Mouse (Mus musculus) T-cell, adult 2 months (primary cell): ENCODE measurements around the gene Tgfbr2.
"Not testable (repeated sequence)": the region's sequence is repeated elsewhere in the genome, so short reads cannot be mapped to it uniquely, and the experiment has no call there.

ENCODE experiments used
- DNase-seq: peaks from one replicate; pipeline ENCODE4 v3.0.0; 2022; ENCODE audit warnings: low spot score

Tgfbr2 gene

GRCm38 (mm10) chr9:116076946-116077345 is 98.2 kb downstream of the Tgfbr2 start:
- DNase-seq: no peak

GRCm38 (mm10) chr9:116076163-116076562 is 99.0 kb downstream of the Tgfbr2 start:
- no peak for DNase-seq

GRCm38 (mm10) chr9:116071561-116071960 is 103.6 kb downstream of the Tgfbr2 start:
- DNase-seq: not testable (repeated sequence)

GRCm38 (mm10) chr9:116064774-116065173 is 110.4 kb downstream of the Tgfbr2 start:
- no peak for DNase-seq

GRCm38 (mm10) chr9:116060691-116061090 is 114.5 kb downstream of the Tgfbr2 start:
- DNase-seq: no peak

GRCm38 (mm10) chr9:116059156-116059555 is 116.0 kb downstream of the Tgfbr2 start:
- DNase-seq: no peak

GRCm38 (mm10) chr9:116058475-116058874 is 116.7 kb downstream of the Tgfbr2 start:
- no peak for DNase-seq

- no peak for DNase-seq
Measured at GRCm38 (mm10) chr9:116053976-116054375, 121.2 kb downstream of the Tgfbr2 start.

- no peak for DNase-seq
Measured at GRCm38 (mm10) chr9:116049985-116050384, 125.2 kb downstream of the Tgfbr2 start.

- DNase-seq: peak; percentile 58
Measured at GRCm38 (mm10) chr9:116041787-116042186, 133.4 kb downstream of the Tgfbr2 start.

- DNase-seq: no peak
Measured at GRCm38 (mm10) chr9:116041369-116041768, 133.8 kb downstream of the Tgfbr2 start.

GRCm38 (mm10) chr9:116040852-116041251 is 134.3 kb downstream of the Tgfbr2 start:
- not testable (repeated sequence) for DNase-seq

GRCm38 (mm10) chr9:116039981-116040380 is 135.2 kb downstream of the Tgfbr2 start:
- no peak for DNase-seq

GRCm38 (mm10) chr9:116038275-116038674 is 136.9 kb downstream of the Tgfbr2 start:
- DNase-seq: no peak
